Mouse (Mus musculus) ovary, postnatal 36 days (tissue): ENCODE results near the gene Olfr855.

Experiments used
- DNase-seq: peaks from one replicate; pipeline ENCODE4 v3.0.0; 2022; ENCODE audit warnings: low spot score, mixed read lengths

Gene Olfr855

GRCm38 (mm10) chr9:19582317-19582716 is at the start of gene Olfr855:
Gene Olfr855 (plus strand): TSS chr9:19582617.
- DNase-seq, result no peak

- no peak for DNase-seq
Measured at GRCm38 (mm10) chr9:19540976-19541375, 41.4 kb upstream of the Olfr855 start, which contains the start of gene Olfr853. Gene Olfr853 (minus strand): TSS chr9:19541076.

- no peak for DNase-seq
Measured at GRCm38 (mm10) chr9:19567282-19567681, 15.1 kb upstream of the Olfr855 start, which contains the start of gene Olfr854. Gene Olfr854 (minus strand): TSS chr9:19567382.

- no peak for DNase-seq
Measured at GRCm38 (mm10) chr9:19621297-19621696, 38.9 kb downstream of the Olfr855 start.

GRCm38 (mm10) chr9:19621843-19622822 is 39.7 kb downstream of the Olfr855 start, which contains the start of gene Zfp317:
Gene Zfp317 (plus strand): TSS chr9:19622102.
- peak; percentile 79 for DNase-seq

GRCm38 (mm10) chr9:19629574-19629973 is 47.2 kb downstream of the Olfr855 start:
- no peak for DNase-seq
